Mouse (Mus musculus) right cerebral cortex, postnatal 4 days (tissue): Measurements from ENCODE around the gene Cbfa2t3.
A peak's percentile ranks its signal among the peaks of the same experiment; 100 is the strongest.

Source experiments
- DNase-seq: peaks from one replicate; pipeline ENCODE4 v3.0.0-alpha.2; 2022

The Cbfa2t3 gene

GRCm38 (mm10) chr8:122686879-122687278, 12.0 kb downstream of the Cbfa2t3 start:
- no peak for DNase-seq

- DNase-seq = no peak
These were observed 13.6 kb downstream of the Cbfa2t3 start for GRCm38 (mm10) chr8:122685097-122685861.

- no peak for DNase-seq
These were observed 16.1 kb downstream of the Cbfa2t3 start for GRCm38 (mm10) chr8:122682820-122683219.

- DNase-seq = no peak
These were observed 18.7 kb downstream of the Cbfa2t3 start for GRCm38 (mm10) chr8:122680171-122680570.

- no peak for DNase-seq
These were observed 19.5 kb downstream of the Cbfa2t3 start for GRCm38 (mm10) chr8:122679325-122679920.

- DNase-seq = no peak
These were observed 20.1 kb downstream of the Cbfa2t3 start for GRCm38 (mm10) chr8:122678896-122679210.

- DNase-seq = peak; percentile 83
These were observed 20.6 kb downstream of the Cbfa2t3 start for GRCm38 (mm10) chr8:122678061-122678895.

- peak; percentile 38 for DNase-seq
These were observed 21.4 kb downstream of the Cbfa2t3 start for GRCm38 (mm10) chr8:122677481-122678021.

- DNase-seq = peak; percentile 22
These were observed 22.1 kb downstream of the Cbfa2t3 start for GRCm38 (mm10) chr8:122676621-122677480.

GRCm38 (mm10) chr8:122675596-122676420, 23.1 kb downstream of the Cbfa2t3 start:
- DNase-seq = no peak

GRCm38 (mm10) chr8:122674999-122675398, 23.9 kb downstream of the Cbfa2t3 start:
- no peak for DNase-seq

- no peak for DNase-seq
These were observed 24.9 kb downstream of the Cbfa2t3 start for GRCm38 (mm10) chr8:122673989-122674388.

GRCm38 (mm10) chr8:122671894-122672293, 27.0 kb downstream of the Cbfa2t3 start:
- DNase-seq = no peak

GRCm38 (mm10) chr8:122670718-122671117, 28.2 kb downstream of the Cbfa2t3 start:
- DNase-seq = no peak

- no peak for DNase-seq
These were observed 28.9 kb downstream of the Cbfa2t3 start for GRCm38 (mm10) chr8:122670001-122670400.

GRCm38 (mm10) chr8:122669370-122669769, 29.5 kb downstream of the Cbfa2t3 start:
- DNase-seq = no peak

GRCm38 (mm10) chr8:122667854-122668253, 31.1 kb downstream of the Cbfa2t3 start:
- no peak for DNase-seq

- DNase-seq = peak; percentile 29
These were observed 32.1 kb downstream of the Cbfa2t3 start for GRCm38 (mm10) chr8:122666827-122667226.

- no peak for DNase-seq
These were observed 32.6 kb downstream of the Cbfa2t3 start for GRCm38 (mm10) chr8:122666338-122666764.

- peak; percentile 76 for DNase-seq
These were observed 33.1 kb downstream of the Cbfa2t3 start for GRCm38 (mm10) chr8:122665667-122666316.

- DNase-seq = peak; percentile 30
These were observed 33.7 kb downstream of the Cbfa2t3 start for GRCm38 (mm10) chr8:122665221-122665620.
